Mouse (Mus musculus) adrenal gland, postnatal 25 days (tissue): ENCODE data around the gene Ciita. TPM values are rescaled to one million over a fixed set of nuclear protein-coding genes. Genes with fewer than 3 reads are reported as not detected.
A peak's percentile ranks its signal among the peaks of the same experiment; 100 is the strongest.

Source experiments
- DNase-seq: peaks from one replicate; pipeline ENCODE4 v3.0.0; 2021; ENCODE audit warnings: mixed read lengths
- total RNA-seq: library from RNA; stranded (reverse); gene quantifications from 2 replicates; pipeline ENCODE4 v1.2.3, GENCODE M21; 2021

The Ciita gene
- total RNA-seq, 1 experiment from 2014 or later: 0.39 TPM

- DNase-seq: no peak
Measured at GRCm38 (mm10) chr16:10474956-10475355, 4.9 kb upstream of the Ciita start.

- DNase-seq: no peak
Measured at GRCm38 (mm10) chr16:10475919-10476318, 3.9 kb upstream of the Ciita start.

- no peak for DNase-seq
Measured at GRCm38 (mm10) chr16:10482343-10482742, 2.5 kb downstream of the Ciita start.

DNA sequence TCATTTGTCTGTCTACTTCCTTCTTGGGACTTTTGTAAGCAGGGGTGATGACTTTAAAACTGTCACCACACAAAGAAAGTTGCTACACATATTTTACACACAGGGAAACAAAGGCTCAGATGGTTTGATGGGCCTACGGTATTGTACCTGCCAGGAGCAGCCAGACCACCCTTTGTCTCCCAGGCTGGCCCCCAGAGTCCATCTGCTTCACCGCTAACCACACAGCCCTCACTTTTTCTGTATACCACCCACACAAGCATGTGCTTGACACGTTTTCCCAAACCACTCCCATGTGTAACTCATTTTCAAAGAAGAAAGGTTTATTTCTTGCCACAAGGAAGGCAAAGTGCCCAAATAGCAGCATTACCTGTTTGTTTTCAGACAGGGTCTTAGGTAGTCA, 7.1 kb downstream of the Ciita start:
- no peak for DNase-seq

DNA sequence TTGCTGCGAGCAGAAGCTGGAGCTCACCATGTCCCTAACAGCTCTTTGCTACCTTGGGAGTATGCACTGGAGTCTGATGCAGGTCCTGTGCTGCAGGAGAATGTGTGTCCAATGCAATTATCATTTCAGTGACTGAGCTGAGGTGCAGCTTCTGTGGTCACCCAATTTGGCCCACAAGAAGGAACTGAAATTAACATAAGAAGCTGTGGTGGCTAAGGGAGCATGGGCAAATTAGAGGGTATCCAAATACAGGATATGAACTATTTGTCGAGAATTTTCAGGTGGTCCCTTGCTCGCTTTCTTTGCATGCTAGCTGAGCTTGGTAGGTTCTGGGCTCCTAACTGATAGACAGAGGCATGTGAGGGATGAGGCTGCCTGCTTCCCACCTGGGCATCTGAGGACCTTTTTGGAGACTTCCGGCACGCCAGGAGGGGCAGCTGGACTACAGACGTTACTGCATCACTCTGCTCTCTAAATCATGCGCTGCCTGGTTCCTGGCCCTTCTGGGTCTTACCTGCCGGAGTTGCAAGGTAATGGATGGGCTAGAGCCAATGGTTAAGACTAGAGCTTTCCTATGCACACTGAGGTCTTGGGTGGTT, 8.1 kb downstream of the Ciita start:
- DNase-seq: no peak

DNA sequence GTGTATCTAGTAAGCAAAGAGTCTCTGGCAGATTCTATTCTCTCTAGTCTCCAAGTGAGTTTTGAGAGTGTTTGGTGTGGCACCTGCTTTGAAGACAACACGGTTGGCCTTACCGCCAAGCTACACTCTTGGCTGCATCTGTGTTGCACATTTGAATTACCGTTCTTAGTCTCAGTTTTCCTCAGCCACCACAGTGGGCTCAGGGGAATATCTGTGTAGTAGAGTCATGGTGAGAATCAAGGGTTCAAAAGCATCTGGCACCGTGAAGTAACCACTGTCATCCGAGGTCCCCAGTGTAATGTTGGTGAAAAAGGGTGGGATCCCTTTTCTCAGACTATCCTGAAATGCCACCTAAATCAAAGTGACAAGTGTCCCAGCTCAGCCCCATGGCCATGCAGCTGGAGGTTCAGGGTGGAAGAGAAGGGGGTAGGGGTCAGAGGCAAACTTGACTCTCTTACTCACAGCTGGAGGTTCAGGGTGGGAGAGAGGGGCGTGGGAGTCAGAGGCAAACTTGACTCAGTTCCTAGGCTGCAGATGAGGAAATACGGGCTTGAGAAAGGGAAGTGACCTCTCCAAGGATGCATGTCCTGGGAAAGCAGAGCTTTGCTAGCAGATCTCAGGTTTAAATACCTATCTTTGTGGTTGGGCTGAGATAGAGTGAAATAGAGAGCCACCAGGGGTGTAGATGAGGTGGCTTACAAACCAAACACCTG, 9.1 kb downstream of the Ciita start:
- no peak for DNase-seq

DNA sequence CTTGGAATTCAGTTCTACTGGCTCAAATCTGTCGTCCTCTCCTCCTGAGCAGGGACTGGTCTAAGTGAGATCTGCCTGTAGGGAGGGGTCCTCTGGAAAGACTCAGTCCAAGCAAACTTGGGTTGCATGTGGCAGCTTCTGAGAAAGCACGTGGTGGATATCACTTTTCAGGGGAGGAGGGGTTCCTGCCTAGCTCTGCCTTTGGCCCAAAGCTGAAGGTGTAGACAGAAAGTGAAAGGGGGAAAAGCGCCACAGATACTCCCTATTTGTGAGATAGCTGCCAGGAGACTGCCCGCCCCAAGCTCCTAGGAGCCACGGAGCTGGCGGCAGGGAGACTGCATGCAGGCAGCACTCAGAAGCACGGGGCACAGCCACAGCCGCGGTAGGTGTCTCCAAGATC, 9.6 kb downstream of the Ciita start:
- DNase-seq: no peak

GRCm38 (mm10) chr16:10489904-10490457, 10.1 kb downstream of the Ciita start:
- DNase-seq: no peak

- DNase-seq: no peak
Measured at GRCm38 (mm10) chr16:10490503-10491150, 10.8 kb downstream of the Ciita start.

DNA sequence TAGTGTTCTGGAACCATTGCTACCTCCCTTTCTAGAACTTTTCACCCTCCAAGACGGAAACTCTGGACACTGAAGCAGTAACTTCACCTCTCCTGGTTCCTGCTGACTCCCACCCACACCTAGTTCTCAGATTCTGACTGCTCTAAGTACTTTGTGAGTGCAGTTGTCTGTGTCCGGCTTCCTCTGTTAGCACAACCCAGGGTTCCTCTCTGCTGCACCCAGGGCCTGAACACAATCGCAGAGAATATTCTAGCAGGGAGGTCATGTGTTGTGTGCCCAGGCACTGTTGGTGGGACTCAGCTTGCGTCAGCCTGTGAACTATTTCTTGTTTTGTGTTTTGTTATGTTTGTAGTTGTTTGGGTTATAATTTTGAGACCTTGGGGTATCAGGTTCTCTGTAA, 11.9 kb downstream of the Ciita start:
- DNase-seq: no peak

GRCm38 (mm10) chr16:10492587-10492986, 12.7 kb downstream of the Ciita start:
- no peak for DNase-seq

DNA sequence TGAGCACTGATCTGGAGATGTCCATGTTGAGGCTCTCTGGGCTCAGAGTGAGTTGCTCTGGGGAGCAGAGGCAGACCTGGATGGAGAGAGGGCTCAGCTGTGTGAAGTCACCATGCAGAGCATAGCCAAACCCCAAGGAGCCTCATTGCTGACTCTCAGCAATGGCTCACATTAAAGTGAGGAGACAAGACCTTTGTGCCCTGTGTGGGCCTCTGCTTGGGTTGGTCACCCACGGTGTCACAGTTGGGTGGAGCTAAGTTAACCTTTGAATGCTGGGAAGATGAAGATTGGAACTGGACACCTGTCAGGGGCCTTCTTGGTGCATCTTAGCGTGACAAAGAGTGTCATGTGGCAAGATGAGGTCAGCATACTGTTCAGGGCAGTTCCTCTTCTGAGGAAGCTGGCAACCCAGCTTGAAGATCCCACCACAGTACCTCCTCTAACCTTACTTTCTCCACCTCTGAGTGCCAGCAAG, 16.0 kb downstream of the Ciita start:
- DNase-seq: no peak

DNA sequence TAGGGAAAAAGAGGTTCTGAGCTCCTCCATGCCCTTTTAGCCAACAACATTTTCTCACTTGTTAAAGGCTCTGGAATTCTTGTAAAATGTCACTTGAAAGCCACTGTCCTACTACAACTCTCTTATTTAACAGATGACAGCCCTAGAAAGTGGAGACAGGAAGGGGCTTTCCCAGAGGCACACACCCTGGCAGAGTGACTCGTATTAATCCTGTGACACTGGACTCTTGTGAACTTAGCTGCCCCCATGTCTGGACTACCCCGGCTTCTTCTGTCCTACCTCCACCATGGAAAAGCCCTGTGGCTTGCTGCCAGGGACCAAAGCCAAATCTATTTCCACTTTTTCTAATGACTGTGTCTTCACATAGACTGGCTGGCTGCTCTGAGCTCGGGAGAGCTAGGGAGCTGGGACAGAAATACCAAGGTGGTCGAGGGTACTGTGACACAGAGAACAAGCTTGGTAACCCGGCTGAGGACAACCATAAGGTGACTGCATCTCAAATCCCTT, 18.3 kb downstream of the Ciita start:
- no peak for DNase-seq

GRCm38 (mm10) chr16:10499122-10499521, 19.3 kb downstream of the Ciita start:
- no peak for DNase-seq

DNA sequence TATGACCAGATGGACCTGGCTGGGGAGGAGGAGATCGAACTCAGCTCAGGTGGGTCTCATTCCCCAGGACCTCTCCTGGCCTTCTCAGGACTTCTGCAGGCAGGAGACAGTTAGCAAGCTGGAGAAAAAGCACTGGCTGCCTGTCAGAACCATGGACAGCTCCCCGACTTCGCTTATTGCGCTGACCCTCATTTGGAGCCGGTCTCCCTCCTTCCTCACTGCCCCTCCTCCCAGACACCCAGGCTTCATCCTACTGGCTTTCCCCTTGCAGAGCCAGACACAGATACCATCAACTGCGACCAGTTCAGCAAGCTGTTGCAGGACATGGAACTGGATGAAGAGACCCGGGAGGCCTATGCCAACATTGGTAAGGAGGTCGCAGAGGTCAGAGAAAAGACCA, 22.0 kb downstream of the Ciita start:
- DNase-seq: peak; percentile 61

GRCm38 (mm10) chr16:10503058-10503457, 23.2 kb downstream of the Ciita start:
- DNase-seq: no peak

- DNase-seq: no peak
Measured at GRCm38 (mm10) chr16:10507445-10507844, 27.6 kb downstream of the Ciita start.

GRCm38 (mm10) chr16:10508691-10509090, 28.8 kb downstream of the Ciita start:
- DNase-seq: no peak

- DNase-seq: peak; percentile 52
Measured at GRCm38 (mm10) chr16:10510477-10511133, 30.7 kb downstream of the Ciita start.

- no peak for DNase-seq
Measured at GRCm38 (mm10) chr16:10511134-10511520, 31.3 kb downstream of the Ciita start.

DNA sequence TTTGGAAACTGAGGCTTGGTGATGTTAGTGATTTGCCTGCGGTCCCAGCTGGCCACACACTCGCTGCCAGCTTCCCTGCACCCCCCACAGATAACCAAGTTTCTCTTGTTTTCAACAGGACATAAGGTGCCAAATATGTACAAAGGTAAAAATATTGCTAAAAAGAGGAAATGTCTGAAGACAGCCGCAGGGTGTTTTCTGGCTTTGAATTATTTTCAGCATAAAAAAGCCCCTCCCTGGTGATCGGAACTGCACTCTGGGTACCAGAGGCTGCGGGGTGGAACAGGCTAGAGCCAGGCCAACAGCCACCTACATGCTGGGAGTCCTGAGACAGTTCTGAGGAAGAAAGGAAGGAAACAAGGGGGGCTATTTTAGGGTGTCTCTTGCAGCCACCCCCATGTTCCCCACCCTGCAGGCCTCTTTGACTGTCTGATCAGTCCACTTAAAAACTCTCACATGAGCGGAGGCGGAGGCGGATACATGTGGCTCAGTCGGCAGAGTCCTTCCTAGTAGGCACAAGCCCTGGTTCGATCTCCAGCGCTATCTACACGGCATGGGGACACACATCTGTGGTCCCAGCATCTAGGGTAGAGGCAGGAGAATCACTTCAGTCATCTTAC, 36.2 kb downstream of the Ciita start:
- DNase-seq: no peak

- no peak for DNase-seq
Measured at GRCm38 (mm10) chr16:10518030-10518429, 38.2 kb downstream of the Ciita start.
